Mouse (Mus musculus): ENCODE measurements at regions not wholly inside any gene's neighbourhood (a gene's known extent, or its start where the extent isn't known, plus 50 kb on each side); places are given as distances from the start of the nearest gene placed in this dataset.

GRCm38 (mm10) chr3:5017742-5018141 lies 732.9 kb upstream of the Gm8797 start:
- no peaks in the 10 kb centered on the region for H3K4me1 ChIP-seq (ENCODE audit: control insufficient read depth in 2 of 2, insufficient read depth in 2 of 2, low read length in 2 of 2, poor library complexity in 1 of 2)
- no peaks in the 10 kb centered on the region for H3K9me3 ChIP-seq (ENCODE audit: control insufficient read depth, insufficient read depth, low read depth, low read length)
- TF ChIP-seq ZNF384 (IDR thresholded peaks at IDR 0.05; ENCODE audit: low read depth, low read length) = no peak
- TF ChIP-seq CHD2 (IDR thresholded peaks at IDR 0.05; ENCODE audit: low read depth, low read length) = no peak
- no peak for TF ChIP-seq ZC3H11A (IDR thresholded peaks at IDR 0.05; ENCODE audit: borderline replicate concordance, low read depth, low read length)
- no peak for TF ChIP-seq HCFC1 (IDR thresholded peaks at IDR 0.05; ENCODE audit: borderline replicate concordance, insufficient read depth, low read length)
- TF ChIP-seq MAFK (IDR thresholded peaks at IDR 0.05; ENCODE audit: insufficient read depth, low read depth, low read length) = no peak
- DNase-seq (ENCODE audit: low read depth, low spot score) = no peak
- H3K4me3 ChIP-seq (ENCODE audit: insufficient read depth in 1 of 2, low read depth in 1 of 2, low read length in 2 of 2, poor library complexity in 1 of 2, severe bottlenecking in 1 of 2) = no peak overlapping the region
- in situ Hi-C loops (cut with MboI; ENCODE audit: low sequenced_read_pairs in 2 of 2, unreplicated experiment in 2 of 2) = no loop called here
- H3K36me3 ChIP-seq (ENCODE audit: control insufficient read depth, insufficient read depth, low read length, poor library complexity, severe bottlenecking) = no peaks in the 10 kb centered on the region
- H3K27ac ChIP-seq (ENCODE audit: insufficient read depth, low read depth, low read length, poor library complexity, severe bottlenecking) = no peak overlapping the region
- H3K9ac ChIP-seq (ENCODE audit: insufficient read depth, low read depth, low read length, poor library complexity, severe bottlenecking) = no peak overlapping the region

Data from ES-E14 (cell line).